Mouse (Mus musculus): ENCODE measurements around the gene Aox2. TPM values are rescaled to one million over a fixed set of nuclear protein-coding genes. Genes with fewer than 3 reads are reported as not detected.

Aox2 gene
- polyA plus RNA-seq, 2 experiments: 0.01 TPM; not detected in 1

GRCm38 (mm10) chr1:58409553-58410197 is 131.5 kb downstream of the Aox2 start:
- Histone ChIP-seq H3K4me3 (ENCODE audit: insufficient read depth in 1 of 2, low read depth in 2 of 2, low read length in 2 of 2) (no peak overlapping the region), H3K27me3 (ENCODE audit: control insufficient read depth, insufficient read depth, low read length) (no peaks in the 10 kb centered on the region), H3K27ac (no peak overlapping the region), H3K36me3 (replicated peaks; ENCODE audit: control insufficient read depth, insufficient read depth, low read depth) (peaks cover 64% of the 10 kb centered on the region), H3K4me1 (replicated peaks; ENCODE audit: control insufficient read depth in 2 of 2, insufficient read depth in 2 of 2, low read length in 1 of 2) (no peaks in the 10 kb centered on the region), H3K4me2 (ENCODE audit: low read depth) (no peak overlapping the region), H3K9me3 (ENCODE audit: control insufficient read depth, low read length) (no peaks in the 10 kb centered on the region), H3K9ac (replicated peaks) (no peak overlapping the region)
- WGBS (ENCODE audit: insufficient replicate concordance): 69% methylated on average over 5 of the region's 5 CpGs
- TF ChIP-seq CTCF (IDR thresholded peaks at IDR 0.05; ENCODE audit: low read depth): no peak
- no peak for TF ChIP-seq EP300 (IDR thresholded peaks at IDR 0.05; ENCODE audit: low read depth)
- DNase-seq (ENCODE audit: low read depth in 3 of 3, low spot score in 3 of 3) (no peak), ATAC-seq (ENCODE audit: insufficient read depth) (no peak)

GRCm38 (mm10) chr1:58410198-58410588 is 132.1 kb downstream of the Aox2 start:
- DNase-seq (ENCODE audit: low read depth in 3 of 3, low spot score in 3 of 3): no peak
- Histone ChIP-seq H3K4me1 (replicated peaks; ENCODE audit: control insufficient read depth in 2 of 2, insufficient read depth in 2 of 2, low read length in 1 of 2) (no peaks in the 10 kb centered on the region), H3K9ac (replicated peaks) (no peak overlapping the region), H3K4me3 (ENCODE audit: insufficient read depth in 1 of 2, low read depth in 2 of 2, low read length in 2 of 2) (no peak overlapping the region), H3K36me3 (replicated peaks; ENCODE audit: control insufficient read depth, insufficient read depth, low read depth) (peaks cover 66% of the 10 kb centered on the region), H3K4me2 (ENCODE audit: low read depth) (no peak overlapping the region), H3K9me3 (ENCODE audit: control insufficient read depth, low read length) (no peaks in the 10 kb centered on the region), H3K27ac (no peak overlapping the region), H3K27me3 (ENCODE audit: control insufficient read depth, insufficient read depth, low read length) (no peaks in the 10 kb centered on the region)
- TF ChIP-seq EP300 (IDR thresholded peaks at IDR 0.05; ENCODE audit: low read depth) (no peak), CTCF (IDR thresholded peaks at IDR 0.05; ENCODE audit: low read depth) (no peak)
- 72% methylated on average over 3 of the region's 3 CpGs for WGBS (ENCODE audit: insufficient replicate concordance)
- ATAC-seq (ENCODE audit: insufficient read depth): no peak

GRCm38 (mm10) chr1:58410776-58411175 is 132.7 kb downstream of the Aox2 start:
- ATAC-seq (ENCODE audit: insufficient read depth) (no peak), DNase-seq (ENCODE audit: low read depth in 3 of 3, low spot score in 3 of 3) (no peak)
- no peak overlapping the region for H3K4me2 ChIP-seq (ENCODE audit: low read depth)
- TF ChIP-seq CTCF (IDR thresholded peaks at IDR 0.05; ENCODE audit: low read depth): no peak
- no peak for TF ChIP-seq EP300 (IDR thresholded peaks at IDR 0.05; ENCODE audit: low read depth)
- no peak overlapping the region for H3K9ac ChIP-seq (replicated peaks)
- peaks cover 67% of the 10 kb centered on the region for H3K36me3 ChIP-seq (replicated peaks; ENCODE audit: control insufficient read depth, insufficient read depth, low read depth)
- H3K27me3 ChIP-seq (ENCODE audit: control insufficient read depth, insufficient read depth, low read length): no peaks in the 10 kb centered on the region
- H3K4me1 ChIP-seq (replicated peaks; ENCODE audit: control insufficient read depth in 2 of 2, insufficient read depth in 2 of 2, low read length in 1 of 2): no peaks in the 10 kb centered on the region
- WGBS (ENCODE audit: insufficient replicate concordance): 90% methylated on average over 7 of the region's 7 CpGs
- no peak overlapping the region for H3K27ac ChIP-seq
- no peak overlapping the region for H3K4me3 ChIP-seq (ENCODE audit: insufficient read depth in 1 of 2, low read depth in 2 of 2, low read length in 2 of 2)
- no peaks in the 10 kb centered on the region for H3K9me3 ChIP-seq (ENCODE audit: control insufficient read depth, low read length)

- H3K9ac ChIP-seq (replicated peaks): no peak overlapping the region
- DNase-seq (ENCODE audit: low read depth in 3 of 3, low spot score in 3 of 3) (no peak), ATAC-seq (ENCODE audit: insufficient read depth) (no peak)
- H3K4me3 ChIP-seq (ENCODE audit: insufficient read depth in 1 of 2, low read depth in 2 of 2, low read length in 2 of 2): no peak overlapping the region
- H3K4me2 ChIP-seq (ENCODE audit: low read depth): no peak overlapping the region
- peaks cover 94% of the 10 kb centered on the region for H3K36me3 ChIP-seq (replicated peaks; ENCODE audit: control insufficient read depth, insufficient read depth, low read depth)
- no peaks in the 10 kb centered on the region for H3K27me3 ChIP-seq (ENCODE audit: control insufficient read depth, insufficient read depth, low read length)
- no peaks in the 10 kb centered on the region for H3K9me3 ChIP-seq (ENCODE audit: control insufficient read depth, low read length)
- TF ChIP-seq EP300 (IDR thresholded peaks at IDR 0.05; ENCODE audit: low read depth) (no peak), CTCF (IDR thresholded peaks at IDR 0.05; ENCODE audit: low read depth) (peak; percentile 38; the same call in 1 of the 2 replicates)
- H3K27ac ChIP-seq: no peak overlapping the region
- no peaks in the 10 kb centered on the region for H3K4me1 ChIP-seq (replicated peaks; ENCODE audit: control insufficient read depth in 2 of 2, insufficient read depth in 2 of 2, low read length in 1 of 2)
- 24% methylated on average over 1 of the region's 1 CpGs for WGBS (ENCODE audit: insufficient replicate concordance)
These were observed 137.3 kb downstream of the Aox2 start for GRCm38 (mm10) chr1:58415442-58415841.

- WGBS (ENCODE audit: insufficient replicate concordance): 64% methylated on average over 2 of the region's 2 CpGs
- H3K27ac ChIP-seq: no peak overlapping the region
- peaks cover 0 to 2% of the 10 kb centered on the region in 2 experiments; a peak in 1 of 4 replicates for H3K4me1 ChIP-seq (replicated peaks; ENCODE audit: control insufficient read depth in 2 of 2, insufficient read depth in 2 of 2, low read length in 1 of 2)
- no peak overlapping the region for H3K4me3 ChIP-seq (ENCODE audit: insufficient read depth in 1 of 2, low read depth in 2 of 2, low read length in 2 of 2)
- TF ChIP-seq CTCF (IDR thresholded peaks at IDR 0.05; ENCODE audit: low read depth) (no peak), EP300 (IDR thresholded peaks at IDR 0.05; ENCODE audit: low read depth) (no peak)
- peaks cover 91% of the 10 kb centered on the region for H3K36me3 ChIP-seq (replicated peaks; ENCODE audit: control insufficient read depth, insufficient read depth, low read depth)
- DNase-seq (ENCODE audit: low read depth in 3 of 3, low spot score in 3 of 3) (no peak), ATAC-seq (ENCODE audit: insufficient read depth) (no peak)
- no peaks in the 10 kb centered on the region for H3K27me3 ChIP-seq (ENCODE audit: control insufficient read depth, insufficient read depth, low read length)
- H3K9me3 ChIP-seq (ENCODE audit: control insufficient read depth, low read length): no peaks in the 10 kb centered on the region
- no peak overlapping the region for H3K9ac ChIP-seq (replicated peaks)
- H3K4me2 ChIP-seq (ENCODE audit: low read depth): no peak overlapping the region
These were observed 137.9 kb downstream of the Aox2 start for GRCm38 (mm10) chr1:58416048-58416447.
